Mouse (Mus musculus): ENCODE data around the gene Cdon. TPM values are rescaled to one million over a fixed set of nuclear protein-coding genes. Genes with fewer than 3 reads are reported as not detected.
A peak's percentile ranks its signal among the peaks of the same experiment; 100 is the strongest.

Gene Cdon
- polyA plus RNA-seq (2014; fragmentation: Nextera tagmentation; extraction: Ambion mirVana) = 9.3 and 11.5 TPM in 2 replicates

DNA sequence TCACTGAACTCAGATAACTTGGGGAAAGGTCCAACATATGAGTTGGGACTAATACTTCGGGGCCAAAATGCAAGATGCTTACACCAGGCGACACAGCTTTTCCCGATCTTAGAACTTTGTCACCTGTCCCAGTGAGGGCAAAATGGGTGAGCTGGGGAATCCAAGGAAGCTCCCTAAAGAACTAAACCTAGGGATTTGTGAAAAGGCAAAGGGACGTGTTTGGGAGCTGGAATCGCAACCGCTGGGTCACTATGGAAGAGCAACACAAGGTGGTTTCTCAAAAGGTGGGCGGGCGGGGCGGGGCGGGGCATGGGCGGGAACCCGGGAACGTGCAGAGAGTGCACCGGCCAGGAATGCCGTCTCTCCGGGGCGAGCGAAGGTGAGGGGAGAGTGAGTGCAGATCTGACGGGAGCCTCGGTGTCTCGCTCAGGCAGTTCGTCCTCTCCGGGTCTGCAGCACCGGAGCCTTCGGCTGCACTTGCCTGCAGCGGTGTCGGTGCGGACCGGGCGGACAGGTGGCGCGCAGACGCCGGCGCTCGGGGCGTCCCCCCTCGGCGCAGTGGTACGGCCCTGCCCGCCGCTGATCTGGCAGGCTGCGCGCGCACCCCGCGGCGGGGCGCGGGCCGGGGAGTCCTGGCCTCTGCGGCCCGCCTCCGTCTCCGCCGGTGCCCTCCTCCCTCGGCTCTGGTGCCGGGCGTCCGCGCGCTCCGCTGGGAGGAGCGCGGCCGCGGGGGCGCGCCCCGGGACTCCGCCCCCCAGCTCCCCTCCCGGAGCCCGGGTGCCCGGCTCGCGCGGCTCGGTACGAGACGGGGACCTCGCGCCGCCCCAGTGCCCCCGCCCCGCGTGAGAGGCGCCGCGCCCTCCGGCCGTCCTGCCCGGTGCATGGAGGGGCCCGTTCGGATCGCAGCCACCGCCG lies at the start of gene Cdon:
TSS of gene Cdon (plus strand) at position 324 of the 915 bp plus-strand sequence.
- 1% methylated on average over 67 of the region's 97 CpGs for WGBS
- H3K4me1 ChIP-seq (replicated peaks; ENCODE audit: control insufficient read depth, insufficient read depth, low read length) = peaks cover 24% of the 10 kb centered on the region

GRCm38 (mm10) chr9:35372324-35373101 lies 48.4 kb upstream of the Cdon start:
- Histone ChIP-seq H3K4me3 (ENCODE audit: low read depth, low read length) (no peak overlapping the region), H3K27ac (ENCODE audit: low read depth) (no peak overlapping the region), H3K27me3 (replicated peaks; ENCODE audit: control insufficient read depth, insufficient read depth, low read length) (no peaks in the 10 kb centered on the region), H3K4me1 (replicated peaks; ENCODE audit: control insufficient read depth, insufficient read depth, low read length) (no peaks in the 10 kb centered on the region), H3K36me3 (ENCODE audit: control insufficient read depth, insufficient read depth, low read length) (no peaks in the 10 kb centered on the region), H3K4me2 (ENCODE audit: low read length) (no peak overlapping the region), H3K9me3 (ENCODE audit: control insufficient read depth, low read length) (no peaks in the 10 kb centered on the region), H3K9ac (ENCODE audit: low read length) (no peak overlapping the region)
- no peak for ATAC-seq (replicated peaks; ENCODE audit: low FRiP score, low TSS enrichment, low read depth)
- WGBS = 60% methylated on average over 9 of the region's 9 CpGs
- no peak for DNase-seq (ENCODE audit: low spot score)

More for the DNA sequence above, at the start of gene Cdon:
- Histone ChIP-seq H3K4me3 (ENCODE audit: low read depth, low read length) (peak within 1 kb of the TSS; percentile 89), H3K27me3 (replicated peaks; ENCODE audit: control insufficient read depth, insufficient read depth, low read length) (no peaks in the 10 kb centered on the region), H3K4me2 (ENCODE audit: low read length) (peak within 1 kb of the TSS; percentile 65), H3K9me3 (ENCODE audit: control insufficient read depth, low read length) (no peaks in the 10 kb centered on the region), H3K36me3 (ENCODE audit: control insufficient read depth, insufficient read depth, low read length) (no peaks in the 10 kb centered on the region), H3K9ac (ENCODE audit: low read length) (peak within 1 kb of the TSS; percentile 87), H3K27ac (ENCODE audit: low read depth) (peak within 1 kb of the TSS; percentile 92)
- ATAC-seq (replicated peaks; ENCODE audit: low FRiP score, low TSS enrichment, low read depth) (peak; percentile 97), DNase-seq (ENCODE audit: low spot score) (peak; percentile 91)

DNA sequence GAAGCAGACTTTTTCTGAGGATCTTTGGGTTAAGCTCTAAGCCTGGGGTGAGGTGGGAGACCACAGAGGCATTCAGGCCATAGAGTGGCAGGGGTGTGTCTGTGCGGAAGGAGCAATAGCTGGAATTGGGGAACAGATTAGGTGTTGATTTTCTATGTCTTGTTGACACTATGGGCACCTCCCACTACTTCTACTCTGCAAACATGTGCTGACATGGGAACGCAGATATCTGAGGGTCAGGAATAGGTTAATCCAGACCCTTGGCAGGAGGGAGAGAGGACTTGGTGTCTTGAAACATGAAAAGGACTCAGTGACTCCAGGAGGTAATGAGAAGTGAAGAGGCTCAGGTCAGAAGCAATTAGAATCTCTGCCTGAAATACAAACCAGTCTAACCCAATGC lies 43.0 kb upstream of the Cdon start:
- H3K4me1 ChIP-seq (replicated peaks; ENCODE audit: control insufficient read depth, insufficient read depth, low read length) = no peaks in the 10 kb centered on the region; the same call in 1 of the 2 replicates
- DNase-seq (ENCODE audit: low spot score) (no peak), ATAC-seq (replicated peaks; ENCODE audit: low FRiP score, low TSS enrichment, low read depth) (no peak)
- H3K9me3 ChIP-seq (ENCODE audit: control insufficient read depth, low read length) = no peaks in the 10 kb centered on the region
- 68% methylated on average over 2 of the region's 2 CpGs for WGBS
- no peaks in the 10 kb centered on the region for H3K36me3 ChIP-seq (ENCODE audit: control insufficient read depth, insufficient read depth, low read length)
- no peak overlapping the region for H3K4me2 ChIP-seq (ENCODE audit: low read length)
- no peak overlapping the region for H3K9ac ChIP-seq (ENCODE audit: low read length)
- no peak overlapping the region for H3K27ac ChIP-seq (ENCODE audit: low read depth)
- H3K4me3 ChIP-seq (ENCODE audit: low read depth, low read length) = no peak overlapping the region
- no peaks in the 10 kb centered on the region for H3K27me3 ChIP-seq (replicated peaks; ENCODE audit: control insufficient read depth, insufficient read depth, low read length)

DNA sequence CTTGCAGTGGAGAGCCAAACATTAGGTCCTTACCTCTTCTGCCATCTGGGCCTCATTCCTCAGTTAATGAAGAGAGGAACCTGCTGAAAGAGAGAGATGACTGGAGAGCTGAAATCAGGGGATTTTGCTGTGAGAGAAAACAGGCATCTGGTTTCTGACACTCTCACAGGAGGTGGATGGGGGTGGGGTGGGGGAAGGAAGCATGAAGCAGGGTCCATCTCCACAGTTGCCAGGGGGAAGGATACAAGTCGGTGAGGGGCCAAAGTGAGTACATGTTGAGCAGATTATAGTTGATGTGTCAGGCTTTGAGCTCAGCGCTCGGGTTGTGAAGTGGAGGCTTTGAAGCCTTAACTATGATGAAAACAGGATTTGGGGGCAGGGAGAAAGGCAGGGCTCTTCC lies 41.9 kb upstream of the Cdon start:
- Histone ChIP-seq H3K27me3 (replicated peaks; ENCODE audit: control insufficient read depth, insufficient read depth, low read length) (no peaks in the 10 kb centered on the region), H3K9me3 (ENCODE audit: control insufficient read depth, low read length) (no peaks in the 10 kb centered on the region), H3K36me3 (ENCODE audit: control insufficient read depth, insufficient read depth, low read length) (no peaks in the 10 kb centered on the region), H3K27ac (ENCODE audit: low read depth) (no peak overlapping the region), H3K4me2 (ENCODE audit: low read length) (no peak overlapping the region), H3K9ac (ENCODE audit: low read length) (no peak overlapping the region), H3K4me3 (ENCODE audit: low read depth, low read length) (no peak overlapping the region), H3K4me1 (replicated peaks; ENCODE audit: control insufficient read depth, insufficient read depth, low read length) (peaks cover 3% of the 10 kb centered on the region; the same call in 1 of the 2 replicates)
- WGBS = 34% methylated on average over 3 of the region's 3 CpGs
- ATAC-seq (replicated peaks; ENCODE audit: low FRiP score, low TSS enrichment, low read depth) (no peak), DNase-seq (ENCODE audit: low spot score) (no peak)

- Histone ChIP-seq H3K27me3 (replicated peaks; ENCODE audit: control insufficient read depth, insufficient read depth, low read length) (no peaks in the 10 kb centered on the region), H3K4me1 (replicated peaks; ENCODE audit: control insufficient read depth, insufficient read depth, low read length) (peaks cover 10% of the 10 kb centered on the region), H3K9ac (ENCODE audit: low read length) (no peak overlapping the region), H3K36me3 (ENCODE audit: control insufficient read depth, insufficient read depth, low read length) (no peaks in the 10 kb centered on the region), H3K9me3 (ENCODE audit: control insufficient read depth, low read length) (no peaks in the 10 kb centered on the region), H3K4me2 (ENCODE audit: low read length) (no peak overlapping the region), H3K4me3 (ENCODE audit: low read depth, low read length) (no peak overlapping the region), H3K27ac (ENCODE audit: low read depth) (no peak overlapping the region)
- no peak for ATAC-seq (replicated peaks; ENCODE audit: low FRiP score, low TSS enrichment, low read depth)
- 61% methylated on average over 7 of the region's 7 CpGs for WGBS
- DNase-seq (ENCODE audit: low spot score) = no peak
Observed at GRCm38 (mm10) chr9:35399896-35400295, 21.0 kb upstream of the Cdon start.

DNA sequence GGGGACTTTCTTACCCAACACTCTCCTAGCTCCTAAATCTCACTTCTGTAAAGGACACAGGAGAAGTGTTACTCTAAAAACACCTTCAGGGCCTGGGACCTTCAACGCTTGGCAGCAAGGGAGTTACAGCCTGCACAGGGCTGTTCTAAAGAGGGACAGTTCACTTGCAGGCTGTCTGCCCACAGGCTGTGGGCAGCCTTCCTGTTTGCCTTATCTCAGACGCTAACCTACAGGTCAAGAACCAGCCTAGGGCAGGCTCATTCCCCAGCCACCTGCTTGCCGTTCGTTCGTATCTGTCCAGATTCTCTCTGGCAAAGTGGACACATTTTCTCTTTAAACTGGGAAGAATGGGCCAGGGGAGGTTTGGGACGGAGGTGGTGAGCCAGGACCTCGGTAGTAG lies 20.5 kb upstream of the Cdon start:
- H3K4me1 ChIP-seq (replicated peaks; ENCODE audit: control insufficient read depth, insufficient read depth, low read length) = peaks cover 14% of the 10 kb centered on the region
- 20% methylated on average over 7 of the region's 7 CpGs for WGBS
- H3K27ac ChIP-seq (ENCODE audit: low read depth) = no peak overlapping the region
- no peaks in the 10 kb centered on the region for H3K36me3 ChIP-seq (ENCODE audit: control insufficient read depth, insufficient read depth, low read length)
- H3K4me3 ChIP-seq (ENCODE audit: low read depth, low read length) = no peak overlapping the region
- H3K9ac ChIP-seq (ENCODE audit: low read length) = no peak overlapping the region
- ATAC-seq (replicated peaks; ENCODE audit: low FRiP score, low TSS enrichment, low read depth) (no peak), DNase-seq (ENCODE audit: low spot score) (no peak)
- H3K4me2 ChIP-seq (ENCODE audit: low read length) = no peak overlapping the region
- H3K9me3 ChIP-seq (ENCODE audit: control insufficient read depth, low read length) = no peaks in the 10 kb centered on the region
- no peaks in the 10 kb centered on the region for H3K27me3 ChIP-seq (replicated peaks; ENCODE audit: control insufficient read depth, insufficient read depth, low read length)

GRCm38 (mm10) chr9:35400831-35401230 lies 20.1 kb upstream of the Cdon start:
- no peaks in the 10 kb centered on the region for H3K36me3 ChIP-seq (ENCODE audit: control insufficient read depth, insufficient read depth, low read length)
- H3K9ac ChIP-seq (ENCODE audit: low read length) = no peak overlapping the region
- H3K4me1 ChIP-seq (replicated peaks; ENCODE audit: control insufficient read depth, insufficient read depth, low read length) = peaks cover 15% of the 10 kb centered on the region
- no peak overlapping the region for H3K4me2 ChIP-seq (ENCODE audit: low read length)
- no peaks in the 10 kb centered on the region for H3K9me3 ChIP-seq (ENCODE audit: control insufficient read depth, low read length)
- DNase-seq (ENCODE audit: low spot score) = no peak
- H3K27me3 ChIP-seq (replicated peaks; ENCODE audit: control insufficient read depth, insufficient read depth, low read length) = no peaks in the 10 kb centered on the region
- no peak overlapping the region for H3K27ac ChIP-seq (ENCODE audit: low read depth)
- no peak for ATAC-seq (replicated peaks; ENCODE audit: low FRiP score, low TSS enrichment, low read depth)
- WGBS = 14% methylated on average over 9 of the region's 9 CpGs
- H3K4me3 ChIP-seq (ENCODE audit: low read depth, low read length) = no peak overlapping the region

GRCm38 (mm10) chr9:35402584-35402991 lies 18.3 kb upstream of the Cdon start:
- 79% methylated on average over 4 of the region's 4 CpGs for WGBS
- Histone ChIP-seq H3K36me3 (ENCODE audit: control insufficient read depth, insufficient read depth, low read length) (no peaks in the 10 kb centered on the region), H3K27ac (ENCODE audit: low read depth) (no peak overlapping the region), H3K4me3 (ENCODE audit: low read depth, low read length) (no peak overlapping the region), H3K9ac (ENCODE audit: low read length) (no peak overlapping the region), H3K27me3 (replicated peaks; ENCODE audit: control insufficient read depth, insufficient read depth, low read length) (no peaks in the 10 kb centered on the region), H3K4me1 (replicated peaks; ENCODE audit: control insufficient read depth, insufficient read depth, low read length) (peaks cover 17% of the 10 kb centered on the region), H3K9me3 (ENCODE audit: control insufficient read depth, low read length) (no peaks in the 10 kb centered on the region), H3K4me2 (ENCODE audit: low read length) (no peak overlapping the region)
- DNase-seq (ENCODE audit: low spot score) = no peak
- ATAC-seq (replicated peaks; ENCODE audit: low FRiP score, low TSS enrichment, low read depth) = no peak
